Comparison of ENCODE assay signal across 8 mouse cellular contexts in the genomic region with DNA sequence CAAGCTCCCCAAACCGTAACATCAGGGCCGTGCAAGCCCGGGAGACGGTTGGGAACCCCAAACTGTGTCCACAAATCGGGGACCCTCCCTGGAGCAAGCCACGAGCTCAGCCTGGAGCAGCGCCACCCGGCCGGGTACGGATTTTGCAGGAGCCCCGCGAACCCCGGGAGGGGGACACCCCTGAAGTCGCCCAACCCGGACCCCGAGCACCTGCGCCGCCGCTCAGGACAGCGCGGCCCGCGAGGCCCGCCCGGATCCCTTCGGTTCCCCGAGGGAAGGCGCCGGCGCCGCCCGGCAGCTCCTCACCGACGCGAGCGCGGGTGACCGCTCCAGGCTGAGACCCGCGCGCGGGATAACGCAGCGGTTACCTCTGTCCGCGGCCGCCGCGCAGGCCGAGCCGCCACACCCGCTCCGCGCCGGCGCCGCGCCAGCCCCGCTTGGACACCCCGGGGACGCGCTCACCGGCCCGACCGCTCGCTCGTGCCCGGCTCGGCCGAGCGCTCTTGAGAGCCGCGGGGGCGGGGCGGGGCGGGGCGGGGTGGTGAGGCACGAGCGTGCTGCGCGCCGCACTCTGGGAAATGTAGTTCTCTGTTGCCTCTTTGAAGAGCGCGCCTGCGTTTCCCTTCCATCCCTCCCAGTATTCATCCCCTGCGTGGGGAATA. TPM values are rescaled to one million over a fixed set of nuclear protein-coding genes. Genes with fewer than 3 reads are reported as not detected.
DNase-seq lines count a peak whose midpoint lies in the region; ATAC-seq and TF ChIP-seq lines count a peak whose summit lies in the region.

Klhl8 (minus strand) TSS at position 512 of the 662 bp plus-strand sequence.

- peaks cover 10% of the 10 kb centered on the region for H3K4me1 ChIP-seq in heart, embryonic 11.5 days (ENCODE audit: control insufficient read depth, insufficient read depth, low read length)
- peaks cover 11% of the 10 kb centered on the region; the same call in 1 of the 2 replicates for H3K4me1 ChIP-seq in kidney, embryonic 16.5 days (ENCODE audit: insufficient read depth, low read length)

- H3K9ac ChIP-seq in heart, embryonic 11.5 days (ENCODE audit: low read depth, low read length), result peak within 1 kb of the TSS; percentile 83
- peak within 1 kb of the TSS; percentile 94 for H3K9ac ChIP-seq in kidney, embryonic 16.5 days (replicated peaks; ENCODE audit: low read length)

- no peaks in the 10 kb centered on the region for H3K36me3 ChIP-seq in C2C12 (ENCODE audit: control insufficient read depth, insufficient read depth)
- H3K36me3 ChIP-seq in heart, embryonic 11.5 days (ENCODE audit: control insufficient read depth, insufficient read depth, low read length), result no peaks in the 10 kb centered on the region
- H3K36me3 ChIP-seq in kidney, embryonic 16.5 days (ENCODE audit: insufficient read depth, low read length), result no peaks in the 10 kb centered on the region

- no peaks in the 10 kb centered on the region for H3K79me3 ChIP-seq in C2C12 (ENCODE audit: low read depth)

- no peaks in the 10 kb centered on the region for H3K9me3 ChIP-seq in heart, embryonic 11.5 days (replicated peaks; ENCODE audit: control insufficient read depth, low read length)
- H3K9me3 ChIP-seq in kidney, embryonic 16.5 days (ENCODE audit: low read length), result no peaks in the 10 kb centered on the region

- H3K4me2 ChIP-seq in heart, embryonic 11.5 days, result peak within 1 kb of the TSS; percentile 68
- peak within 1 kb of the TSS; percentile 70 for H3K4me2 ChIP-seq in kidney, embryonic 16.5 days (replicated peaks; ENCODE audit: low read depth, low read length)

- peak; percentile 93 for TF ChIP-seq POLR2A in brain, embryonic 14.5 days (IDR thresholded peaks at IDR 0.05; ENCODE audit: borderline replicate concordance, extremely low read depth, insufficient read depth, insufficient read length, poor library complexity, severe bottlenecking)

- peak; percentile 97 for DNase-seq in brain, embryonic 14.5 days (ENCODE audit: low read depth)
- peak; percentile 89 for DNase-seq in liver
- DNase-seq in monocyte, adult 2 months (ENCODE audit: low read depth in 1 of 2, low spot score in 2 of 2), result peak; percentile 24 to 43
- peak; percentile 53 to 70 for DNase-seq in spleen, postnatal 14 days (ENCODE audit: low spot score in 2 of 2)

- H3K4me3 ChIP-seq in C2C12 (ENCODE audit: insufficient read depth, poor library complexity, severe bottlenecking), result peak within 1 kb of the TSS; percentile 37
- peak within 1 kb of the TSS; percentile 78 for H3K4me3 ChIP-seq in heart, embryonic 11.5 days (ENCODE audit: low read depth, low read length)
- H3K4me3 ChIP-seq in kidney, embryonic 16.5 days (ENCODE audit: low read length), result peak within 1 kb of the TSS; percentile 92

- H3K27me3 ChIP-seq in C2C12 (ENCODE audit: control insufficient read depth, insufficient read depth, insufficient read length), result peaks cover 19% of the 10 kb centered on the region
- H3K27me3 ChIP-seq in heart, embryonic 11.5 days (ENCODE audit: control insufficient read depth, insufficient read depth, low read length), result no peaks in the 10 kb centered on the region
- no peaks in the 10 kb centered on the region for H3K27me3 ChIP-seq in kidney, embryonic 16.5 days (ENCODE audit: insufficient read depth, low read length)

- H3K79me2 ChIP-seq in C2C12 (ENCODE audit: control insufficient read depth, insufficient read depth), result no peaks in the 10 kb centered on the region

- H3ac ChIP-seq in C2C12 (ENCODE audit: control insufficient read depth, insufficient read length, low read depth), result peak within 1 kb of the TSS; percentile 90

- no peak for TF ChIP-seq CTCF in C2C12 (IDR thresholded peaks at IDR 0.05; ENCODE audit: control insufficient read depth, insufficient read depth, insufficient read length)
- TF ChIP-seq CTCF in brain, embryonic 14.5 days (IDR thresholded peaks at IDR 0.05; ENCODE audit: borderline replicate concordance, extremely low read depth, insufficient read depth, insufficient read length), result no peak

- no peak within 1 kb of the TSS for H3K27ac ChIP-seq in heart, embryonic 11.5 days (ENCODE audit: low read depth, low read length)
- no peak within 1 kb of the TSS for H3K27ac ChIP-seq in kidney, embryonic 16.5 days (ENCODE audit: low read length)

- ATAC-seq in erythroblast, adult 5-6 weeks (replicated peaks; ENCODE audit: low FRiP score, poor library complexity, severe bottlenecking), result peak; percentile 91
- ATAC-seq in heart, embryonic 11.5 days (replicated peaks; ENCODE audit: insufficient number of reproducible peaks, low FRiP score, low TSS enrichment), result peak; percentile 96
- peak; percentile 98 for ATAC-seq in kidney, embryonic 16.5 days (ENCODE audit: low FRiP score, low TSS enrichment)

- WGBS in heart, embryonic 11.5 days (ENCODE audit: insufficient replicate concordance), result under 1% methylated on average over 69 of the region's 86 CpGs
- WGBS in kidney, embryonic 16.5 days, result 0% methylated on average over 65 of the region's 86 CpGs

TF ChIP-seq in C2C12, 6 proteins besides CTCF, POLR2A, EP300 and RAD21:
- TF ChIP-seq MYOD1 (IDR thresholded peaks at IDR 0.05; ENCODE audit: control insufficient read depth, insufficient read length, low read depth) (no peak), USF1 (IDR thresholded peaks at IDR 0.05; ENCODE audit: low read depth) (no peak), MAX (IDR thresholded peaks at IDR 0.05) (no peak), MYOG (IDR thresholded peaks at IDR 0.05; ENCODE audit: control insufficient read depth, extremely low read depth, insufficient read length) (no peak)
TF ChIP-seq in C2C12: peak in this region for 0.

RNA-seq across cellular contexts. Expression of gene Klhl8, which starts in this region (rescaled TPM):
- 1.1 TPM for polyA plus RNA-seq in C2C12 (2012; fragmentation: generic; extraction: Trizol)
- polyA plus RNA-seq in brain, embryonic 14.5 days (2012; rRNA removed), result 34.3 and 35.6 TPM in 2 replicates
- total RNA-seq in erythroblast, adult 5-6 weeks (2015; ENCODE audit: low replicate concordance), result not detected in 2 replicates
- total RNA-seq in erythroblast, adult 5-6 weeks (2017; ENCODE audit: low replicate concordance), result 0.51 and 1.7 TPM in 2 replicates
- 6.7 and 10.9 TPM in 2 replicates for polyA plus RNA-seq in heart, embryonic 11.5 days (2014; fragmentation: Nextera tagmentation; extraction: Ambion mirVana)
- 13.2 and 13.8 TPM in 2 replicates for polyA plus RNA-seq in kidney, embryonic 16.5 days (2015; fragmentation: Nextera tagmentation; extraction: Ambion mirVana)

Comparison
In these comparisons a context has a peak if more than half of its experiments do, and no peak if none do; other contexts are left out.
1. H3K4me3 ChIP-seq: peak in every context shown above with its lines; median percentile 92 in kidney, embryonic 16.5 days; 78 in heart, embryonic 11.5 days; 37 in C2C12.
2. DNase-seq: peak in every context shown above with its lines; median percentile 97 in brain, embryonic 14.5 days; 89 in liver; 62 in spleen, postnatal 14 days; 34 in monocyte, adult 2 months.